Mouse (Mus musculus) hindbrain, embryonic 14.5 days (tissue): Measurements from ENCODE around the gene Mrps9. TPM values are rescaled to one million over a fixed set of nuclear protein-coding genes. Genes with fewer than 3 reads are reported as not detected.

Experiments
- ATAC-seq: fragments of 200-750 bp; cut with Nextera tagmentation; 2 replicates; pipeline ENCODE4 v1.8.0; 2017; ENCODE audit warnings: moderate number of reproducible peaks, mild to moderate bottlenecking, moderate TSS enrichment, moderate library complexity; ENCODE audit not compliant: low FRiP score
- DNase-seq: peaks from one replicate; pipeline ENCODE4 v3.0.0-alpha.2; 2015; ENCODE audit warnings: low spot score
- H3K27ac ChIP-seq: fragments of 300-500 bp; sonication (generic); 2 replicates; pipeline ENCODE4 v1.5.1; 2014; ENCODE audit warnings: mild to moderate bottlenecking, moderate library complexity
- H3K27me3 ChIP-seq: fragments of 300-500 bp; sonication (generic); 2 replicates; pipeline ENCODE4 v1.6.1; 2014; ENCODE audit warnings: mild to moderate bottlenecking, low read length, mixed read lengths; ENCODE audit not compliant: control insufficient read depth, insufficient read depth
- H3K36me3 ChIP-seq: fragments of 300-500 bp; sonication (generic); replicated peaks from 2 replicates; pipeline ENCODE4 v1.6.1; 2014; ENCODE audit not compliant: control insufficient read depth, insufficient read depth
- H3K4me1 ChIP-seq: fragments of 300-500 bp; sonication (generic); replicated peaks from 2 replicates; pipeline ENCODE4 v1.6.1; 2014; ENCODE audit warnings: antibody characterized with exemption, low read length, mixed read lengths; ENCODE audit not compliant: control insufficient read depth, insufficient read depth
- H3K4me2 ChIP-seq: fragments of 300-500 bp; sonication (generic); replicated peaks from 2 replicates; pipeline ENCODE4 v1.6.1; 2014; ENCODE audit warnings: mild to moderate bottlenecking, moderate library complexity
- H3K4me3 ChIP-seq: fragments of 300-500 bp; sonication (generic); replicated peaks from 2 replicates; pipeline ENCODE4 v1.5.1; 2014; ENCODE audit warnings: mild to moderate bottlenecking, low read length
- H3K9ac ChIP-seq: fragments of 300-500 bp; sonication (generic); 2 replicates; pipeline ENCODE4 v1.6.1; 2014
- H3K9me3 ChIP-seq: fragments of 300-500 bp; sonication (generic); 2 replicates; pipeline ENCODE4 v1.6.1; 2016; ENCODE audit warnings: low read length; ENCODE audit not compliant: control insufficient read depth
- WGBS: fragments of 180-500 bp; shearing (Covaris S2); extraction: QIAGEN DNeasy Blood & Tissue Kit; methylation state at CpG from one replicate; pipeline ENCODE4 v1.1.7; 2014; 5-methylcytosine and 5-hydroxymethylcytosine counted together
- polyA plus RNA-seq: library from polyadenylated mRNA; unstranded; fragments of >200 nt; fragmentation: Nextera tagmentation; extraction: Ambion mirVana; gene quantifications from 2 replicates; pipeline ENCODE4 v1.2.1, GENCODE M21; 2014

Mrps9 gene
- polyA plus RNA-seq, 1 experiment from 2014 or later: 29.0 TPM

DNA sequence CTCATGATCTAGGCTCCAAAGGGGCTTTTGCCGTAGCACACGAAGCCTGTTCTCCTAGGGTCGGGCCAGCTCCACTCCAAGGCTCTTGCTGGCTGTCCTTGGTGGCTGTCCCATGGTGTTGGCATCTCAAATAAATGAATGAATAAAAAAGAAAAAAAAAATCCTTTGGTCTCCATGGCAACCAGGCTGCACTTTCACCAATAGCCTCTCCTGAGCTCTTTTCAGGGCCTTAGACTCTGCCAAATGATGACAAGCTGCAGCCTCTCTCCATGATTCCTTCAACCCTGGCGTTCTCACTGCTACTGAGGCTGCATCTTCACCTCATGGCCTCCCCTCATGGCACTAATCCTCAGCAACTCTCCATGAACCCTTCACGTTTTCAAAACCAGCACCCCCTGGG is 72.9 kb downstream of the Mrps9 start:
- no peak overlapping the region for H3K4me3 ChIP-seq
- WGBS: 32% methylated on average over 5 of the region's 5 CpGs
- H3K36me3 ChIP-seq: no peaks in the 10 kb centered on the region
- peaks cover 4% of the 10 kb centered on the region; the same call in 1 of the 2 replicates for H3K4me1 ChIP-seq
- ATAC-seq: no peak
- no peak overlapping the region for H3K4me2 ChIP-seq
- peaks cover 4% of the 10 kb centered on the region; the same call in 1 of the 2 replicates for H3K9me3 ChIP-seq
- H3K27me3 ChIP-seq: no peaks in the 10 kb centered on the region
- no peak for DNase-seq
- H3K27ac ChIP-seq: no peak overlapping the region
- 0 out of 2 replicates have a peak overlapping the region, but pooled peaks have one; percentile 28 for H3K9ac ChIP-seq

DNA sequence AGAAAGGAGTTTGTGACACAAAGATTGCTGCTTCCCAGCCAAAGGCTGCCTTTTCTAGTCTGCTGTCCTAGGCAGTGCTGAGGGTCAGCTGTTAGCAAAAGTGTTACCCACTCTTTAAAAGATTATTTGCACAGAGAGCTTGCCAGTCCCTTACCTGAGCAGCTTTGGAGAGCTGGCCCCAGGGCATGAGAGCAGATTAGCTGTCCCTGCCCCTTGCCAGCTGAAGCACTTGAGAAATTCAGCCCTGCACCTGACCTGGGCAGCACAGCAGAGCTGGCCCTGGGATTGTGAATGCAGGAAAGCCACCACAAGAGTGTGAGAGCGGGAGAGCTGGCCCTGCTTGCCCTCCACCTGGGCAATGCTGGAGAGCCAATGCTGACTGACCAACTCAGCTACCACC is 82.6 kb downstream of the Mrps9 start:
- ATAC-seq: no peak
- Histone ChIP-seq H3K4me3 (no peak overlapping the region), H3K27ac (no peak overlapping the region), H3K9me3 (no peaks in the 10 kb centered on the region), H3K4me1 (no peaks in the 10 kb centered on the region), H3K9ac (no peak overlapping the region), H3K4me2 (no peak overlapping the region), H3K36me3 (no peaks in the 10 kb centered on the region), H3K27me3 (no peaks in the 10 kb centered on the region)
- 67% methylated on average over 1 of the region's 1 CpGs for WGBS
- DNase-seq: no peak

DNA sequence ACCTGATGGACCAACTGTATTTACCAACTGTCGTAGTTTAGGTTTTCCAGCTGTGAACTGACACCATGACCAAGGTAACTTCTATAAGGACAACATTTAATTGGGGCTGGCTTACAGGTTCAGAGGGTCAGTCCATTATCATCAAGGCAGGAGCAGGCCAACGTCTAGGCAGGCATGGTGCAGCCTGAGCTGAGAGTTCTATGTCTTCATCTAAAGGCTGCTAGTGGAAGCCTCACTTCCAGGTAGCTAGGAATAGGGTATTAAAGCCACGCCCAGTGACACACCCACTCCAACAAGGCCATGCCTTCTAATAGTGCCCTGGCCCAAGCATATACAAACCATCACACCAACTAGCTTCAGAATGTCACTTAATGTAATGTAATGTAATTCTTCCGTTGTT is 97.5 kb downstream of the Mrps9 start:
- ATAC-seq (no peak), DNase-seq (no peak)
- 85% methylated on average over 4 of the region's 4 CpGs for WGBS
- H3K9me3 ChIP-seq: no peaks in the 10 kb centered on the region
- H3K27ac ChIP-seq: no peak overlapping the region
- no peak overlapping the region for H3K9ac ChIP-seq
- H3K4me1 ChIP-seq: no peaks in the 10 kb centered on the region
- H3K36me3 ChIP-seq: no peaks in the 10 kb centered on the region
- H3K4me3 ChIP-seq: no peak overlapping the region
- no peaks in the 10 kb centered on the region for H3K27me3 ChIP-seq
- H3K4me2 ChIP-seq: no peak overlapping the region

DNA sequence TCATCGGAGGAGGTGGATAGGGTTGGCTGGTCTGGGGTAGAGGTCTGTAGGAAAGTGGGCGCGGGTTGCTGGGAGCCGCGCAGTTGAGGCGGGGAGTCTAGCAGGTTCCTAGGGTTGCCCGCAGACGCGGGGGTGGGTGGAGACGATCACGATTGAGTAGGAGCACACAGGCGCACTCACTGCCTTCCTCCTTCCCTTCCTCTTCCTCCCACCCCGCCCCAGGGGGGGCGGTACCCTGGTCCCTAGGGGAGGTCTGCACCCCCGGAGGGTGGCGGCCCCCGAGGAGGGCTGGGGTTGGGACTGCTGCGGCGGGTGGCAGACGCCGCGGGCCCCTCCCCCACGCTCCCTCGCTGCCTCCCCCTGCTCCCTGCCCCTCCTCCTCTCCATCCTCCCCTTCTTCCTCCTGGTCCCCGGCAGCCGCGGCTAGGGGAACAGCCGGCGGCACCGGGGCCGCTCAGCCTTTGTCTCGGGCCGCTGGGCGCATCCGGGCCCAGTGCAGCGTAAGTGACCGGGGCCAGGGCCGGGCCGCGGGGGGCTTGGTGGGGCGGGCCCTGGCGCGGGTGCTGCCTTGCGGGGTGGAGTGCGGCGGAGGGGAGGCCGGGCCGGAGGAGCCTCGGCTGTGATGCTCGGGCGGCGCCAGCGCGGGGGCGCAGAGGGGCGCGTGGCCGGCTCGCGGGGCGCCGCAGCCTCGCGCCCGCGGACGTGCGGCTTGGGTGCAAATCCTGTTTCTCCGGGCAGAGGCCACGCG is 101.9 kb downstream of the Mrps9 start, which contains the start of gene Gpr45:
Gene Gpr45 (plus strand): TSS at position 139 of the 748 bp plus-strand sequence.
- Histone ChIP-seq H3K4me2 (peak within 1 kb of the TSS; percentile 83), H3K36me3 (no peaks in the 10 kb centered on the region), H3K9me3 (no peaks in the 10 kb centered on the region), H3K9ac (peak within 1 kb of the TSS; percentile 84), H3K4me3 (peak within 1 kb of the TSS; percentile 64), H3K27ac (peak within 1 kb of the TSS; percentile 85), H3K27me3 (no peaks in the 10 kb centered on the region), H3K4me1 (peaks cover 14% of the 10 kb centered on the region)
- ATAC-seq (peak; percentile 92), DNase-seq (peak; percentile 42)
- WGBS: under 1% methylated on average over 64 of the region's 71 CpGs

DNA sequence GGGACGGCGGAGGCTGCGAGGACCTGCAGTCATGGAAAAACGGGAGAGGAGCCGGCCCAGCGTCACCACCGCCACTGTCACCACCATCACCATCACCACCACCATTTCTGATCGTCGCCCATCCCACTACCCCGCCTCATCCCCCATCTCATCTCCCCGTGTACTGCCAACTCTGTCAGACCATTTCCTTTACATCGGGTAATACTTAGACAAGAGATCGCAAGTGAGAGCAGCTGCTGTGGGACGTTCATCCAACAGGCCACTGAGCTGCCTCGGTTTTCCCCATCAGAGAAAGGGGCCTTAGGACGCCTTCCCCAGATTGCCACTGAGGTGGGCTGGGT is 102.4 kb downstream of the Mrps9 start:
- H3K4me3 ChIP-seq: peak overlapping the region; percentile 64
- H3K4me2 ChIP-seq: peak overlapping the region; percentile 83
- H3K27me3 ChIP-seq: no peaks in the 10 kb centered on the region
- 1% methylated on average over 16 of the region's 16 CpGs for WGBS
- H3K27ac ChIP-seq: peak overlapping the region; percentile 85
- no peaks in the 10 kb centered on the region for H3K9me3 ChIP-seq
- ATAC-seq (peak; percentile 72), DNase-seq (peak; percentile 48)
- no peaks in the 10 kb centered on the region for H3K36me3 ChIP-seq
- H3K4me1 ChIP-seq: peaks cover 14% of the 10 kb centered on the region
- H3K9ac ChIP-seq: peak overlapping the region; percentile 84

Other genes with a start within 250 kb of the Mrps9 start
- gene Pou3f3, start 155.5 kb upstream of the Mrps9 start, polyA plus RNA-seq: 10.6 and 11.5 TPM in 2 replicates
- 11.5 and 12.5 TPM in 2 replicates for gene Gpr45, start 101.6 kb downstream of the Mrps9 start, polyA plus RNA-seq
- gene Tgfbrap1, start 247.4 kb downstream of the Mrps9 start, polyA plus RNA-seq: 19.5 and 20.9 TPM in 2 replicates
- gene AI597479, start 247.5 kb downstream of the Mrps9 start, polyA plus RNA-seq: 48.3 and 50.3 TPM in 2 replicates